Mouse (Mus musculus): ENCODE results near the gene Il1rap. TPM values are rescaled to one million over a fixed set of nuclear protein-coding genes. Genes with fewer than 3 reads are reported as not detected.

The Il1rap gene
- total RNA-seq (2021) = 10 to 100 TPM; 63.8 to 78.6 TPM

GRCm38 (mm10) chr16:26581048-26581912, at the start of gene Il1rap:
Il1rap (plus strand) TSS chr16:26581704.
- DNase-seq (ENCODE audit: extremely low spot score in 1 of 2, low spot score in 1 of 2) = peak; percentile 85 to 89

- no peak for DNase-seq (ENCODE audit: extremely low spot score in 1 of 2, low spot score in 1 of 2)
These were observed 49.2 kb upstream of the Il1rap start for GRCm38 (mm10) chr16:26532287-26532686.

- DNase-seq (ENCODE audit: extremely low spot score in 1 of 2, low spot score in 1 of 2) = no peak
These were observed 35.2 kb upstream of the Il1rap start for GRCm38 (mm10) chr16:26546170-26546878.

GRCm38 (mm10) chr16:26546879-26547206, 34.7 kb upstream of the Il1rap start:
- no peak for DNase-seq (ENCODE audit: extremely low spot score in 1 of 2, low spot score in 1 of 2)

- no peak for DNase-seq (ENCODE audit: extremely low spot score in 1 of 2, low spot score in 1 of 2)
These were observed 32.3 kb upstream of the Il1rap start for GRCm38 (mm10) chr16:26549221-26549620.

GRCm38 (mm10) chr16:26552234-26552633, 29.3 kb upstream of the Il1rap start:
- DNase-seq (ENCODE audit: extremely low spot score in 1 of 2, low spot score in 1 of 2) = no peak

GRCm38 (mm10) chr16:26558797-26559196, 22.7 kb upstream of the Il1rap start:
- DNase-seq (ENCODE audit: extremely low spot score in 1 of 2, low spot score in 1 of 2) = no peak

- no peak for DNase-seq (ENCODE audit: extremely low spot score in 1 of 2, low spot score in 1 of 2)
These were observed 19.8 kb upstream of the Il1rap start for GRCm38 (mm10) chr16:26561743-26562142.

GRCm38 (mm10) chr16:26562771-26563170, 18.7 kb upstream of the Il1rap start:
- DNase-seq (ENCODE audit: extremely low spot score in 1 of 2, low spot score in 1 of 2) = no peak

GRCm38 (mm10) chr16:26569387-26569978, 12.0 kb upstream of the Il1rap start:
- DNase-seq (ENCODE audit: extremely low spot score in 1 of 2, low spot score in 1 of 2) = no peak

- DNase-seq (ENCODE audit: extremely low spot score in 1 of 2, low spot score in 1 of 2) = no peak
These were observed 9.7 kb upstream of the Il1rap start for GRCm38 (mm10) chr16:26571836-26572235.

GRCm38 (mm10) chr16:26574173-26574572, 7.3 kb upstream of the Il1rap start:
- no peak for DNase-seq (ENCODE audit: extremely low spot score in 1 of 2, low spot score in 1 of 2)

GRCm38 (mm10) chr16:26581913-26582376, 441 bp downstream of the Il1rap start:
- no peak for DNase-seq (ENCODE audit: extremely low spot score in 1 of 2, low spot score in 1 of 2)

- DNase-seq (ENCODE audit: extremely low spot score in 1 of 2, low spot score in 1 of 2) = no peak
These were observed 4.3 kb downstream of the Il1rap start for GRCm38 (mm10) chr16:26585806-26586205.

- no peak for DNase-seq (ENCODE audit: extremely low spot score in 1 of 2, low spot score in 1 of 2)
These were observed 9.5 kb downstream of the Il1rap start for GRCm38 (mm10) chr16:26590897-26591570.

- DNase-seq (ENCODE audit: extremely low spot score in 1 of 2, low spot score in 1 of 2) = no peak
These were observed 14.9 kb downstream of the Il1rap start for GRCm38 (mm10) chr16:26596440-26596839.

- no peak for DNase-seq (ENCODE audit: extremely low spot score in 1 of 2, low spot score in 1 of 2)
These were observed 15.8 kb downstream of the Il1rap start for GRCm38 (mm10) chr16:26597307-26597706.

- no peak for DNase-seq (ENCODE audit: extremely low spot score in 1 of 2, low spot score in 1 of 2)
These were observed 17.1 kb downstream of the Il1rap start for GRCm38 (mm10) chr16:26598591-26598990.

- DNase-seq (ENCODE audit: extremely low spot score in 1 of 2, low spot score in 1 of 2) = no peak
These were observed 20.0 kb downstream of the Il1rap start for GRCm38 (mm10) chr16:26601482-26601881.

- DNase-seq (ENCODE audit: extremely low spot score in 1 of 2, low spot score in 1 of 2) = no peak
These were observed 23.1 kb downstream of the Il1rap start for GRCm38 (mm10) chr16:26604621-26605020.

- DNase-seq (ENCODE audit: extremely low spot score in 1 of 2, low spot score in 1 of 2) = no peak
These were observed 26.5 kb downstream of the Il1rap start for GRCm38 (mm10) chr16:26608003-26608402.
